Mouse (Mus musculus) kidney, adult 2 months (tissue): ENCODE measurements at regions not wholly inside any gene's neighbourhood (a gene's known extent, or its start where the extent isn't known, plus 50 kb on each side); places are given as distances from the start of the nearest gene placed in this dataset.
A peak's percentile ranks its signal among the peaks of the same experiment; 100 is the strongest.

ENCODE experiments used
- DNase-seq: peaks from one replicate; pipeline ENCODE4 v3.0.0; 2021
- H3K27ac ChIP-seq: fragments of 200-500 bp; 2 replicates; pipeline ENCODE4 v1.5.1; 2012; ENCODE audit warnings: low read depth, low read length, control low read depth, inconsistent platforms; ENCODE audit not compliant: insufficient read depth
- H3K27me3 ChIP-seq: fragments of 200-500 bp; replicated peaks from 2 replicates; pipeline ENCODE4 v1.6.1; 2012; ENCODE audit warnings: mild to moderate bottlenecking, moderate library complexity, low read length, inconsistent platforms; ENCODE audit not compliant: control insufficient read depth, insufficient read depth
- H3K36me3 ChIP-seq: fragments of 200-500 bp; 2 replicates; pipeline ENCODE4 v1.6.1; 2012; ENCODE audit warnings: mild to moderate bottlenecking, moderate library complexity, low read length, inconsistent platforms; ENCODE audit not compliant: control insufficient read depth, insufficient read depth
- H3K4me1 ChIP-seq: fragments of 200-500 bp; 2 replicates; pipeline ENCODE4 v1.6.1; 2011; ENCODE audit warnings: low read length; ENCODE audit not compliant: control insufficient read depth, insufficient read depth
- H3K4me3 ChIP-seq: fragments of 200-500 bp; 2 replicates; pipeline ENCODE4 v1.5.1; 2011; ENCODE audit warnings: mild to moderate bottlenecking, low read depth, low read length, control low read depth; ENCODE audit not compliant: insufficient read depth
- CTCF ChIP-seq: fragments of 200-500 bp; conservative IDR thresholded peaks from 2 replicates; pipeline ENCODE4 v1.5.1; 2011; ENCODE audit warnings: low read depth, mild to moderate bottlenecking, control low read depth, low read length, moderate library complexity, mixed read lengths; ENCODE audit not compliant: insufficient read depth, insufficient read length
- POLR2A ChIP-seq: fragments of 200-500 bp; IDR thresholded peaks from one replicate; pipeline ENCODE4 v1.6.1; 2011; ENCODE audit warnings: low read depth, low read length, control low read depth
- WGBS: fragments of 180-500 bp; shearing (Covaris S2); methylation state at CpG from one replicate; pipeline ENCODE4 v1.1.7; 2018; 5-methylcytosine and 5-hydroxymethylcytosine counted together

- WGBS, result 27% methylated on average over 1 of the region's 1 CpGs
- TF ChIP-seq CTCF, result no peak
- TF ChIP-seq POLR2A, result no peak
- no peaks in the 10 kb centered on the region for H3K27me3 ChIP-seq
- no peaks in the 10 kb centered on the region for H3K4me1 ChIP-seq
- H3K27ac ChIP-seq, result no peak overlapping the region
- DNase-seq, result no peak
- H3K36me3 ChIP-seq, result no peaks in the 10 kb centered on the region
- no peak overlapping the region for H3K4me3 ChIP-seq
Measured at GRCm38 (mm10) chrX:13921867-13922266, 70.7 kb upstream of the Cask start.

- H3K4me1 ChIP-seq, result no peaks in the 10 kb centered on the region
- no peaks in the 10 kb centered on the region for H3K27me3 ChIP-seq
- WGBS, result 44% methylated on average over 2 of the region's 2 CpGs
- peak; percentile 41 for DNase-seq
- no peaks in the 10 kb centered on the region for H3K36me3 ChIP-seq
- no peak overlapping the region for H3K27ac ChIP-seq
- TF ChIP-seq CTCF (no peak), POLR2A (no peak)
- no peak overlapping the region for H3K4me3 ChIP-seq
Measured at GRCm38 (mm10) chrX:13918659-13919058, 67.5 kb upstream of the Cask start.
